Mouse (Mus musculus): Measurements from ENCODE around the gene Tekt3. TPM values are rescaled to one million over a fixed set of nuclear protein-coding genes. Genes with fewer than 3 reads are reported as not detected.

The Tekt3 gene
- polyA plus RNA-seq, 1 experiment from 2014 or later = not detected

- Histone ChIP-seq H3K27ac (ENCODE audit: low read depth, low read length) (no peak overlapping the region), H3K27me3 (ENCODE audit: control insufficient read depth, insufficient read depth, low read length) (no peaks in the 10 kb centered on the region), H3K4me2 (ENCODE audit: low read depth, low read length) (no peak overlapping the region), H3K4me3 (ENCODE audit: low read depth, low read length) (no peak overlapping the region), H3K36me3 (ENCODE audit: control insufficient read depth, insufficient read depth, low read length) (no peaks in the 10 kb centered on the region), H3K9me3 (ENCODE audit: control insufficient read depth, low read length) (no peaks in the 10 kb centered on the region), H3K4me1 (ENCODE audit: control insufficient read depth, insufficient read depth, low read length) (no peaks in the 10 kb centered on the region), H3K9ac (replicated peaks; ENCODE audit: low read depth, low read length) (no peak overlapping the region)
- WGBS = 96% methylated on average over 10 of the region's 10 CpGs
- ATAC-seq (ENCODE audit: low read depth) = no peak
Measured at GRCm38 (mm10) chr11:63051996-63052395, 9.5 kb upstream of the Tekt3 start.

GRCm38 (mm10) chr11:63055596-63055995 is 5.9 kb upstream of the Tekt3 start:
- WGBS = 91% methylated on average over 7 of the region's 7 CpGs
- no peak overlapping the region for H3K4me2 ChIP-seq (ENCODE audit: low read depth, low read length)
- no peaks in the 10 kb centered on the region for H3K36me3 ChIP-seq (ENCODE audit: control insufficient read depth, insufficient read depth, low read length)
- H3K9me3 ChIP-seq (ENCODE audit: control insufficient read depth, low read length) = no peaks in the 10 kb centered on the region
- H3K4me1 ChIP-seq (ENCODE audit: control insufficient read depth, insufficient read depth, low read length) = no peaks in the 10 kb centered on the region
- H3K9ac ChIP-seq (replicated peaks; ENCODE audit: low read depth, low read length) = no peak overlapping the region
- no peak overlapping the region for H3K27ac ChIP-seq (ENCODE audit: low read depth, low read length)
- ATAC-seq (ENCODE audit: low read depth) = no peak
- no peak overlapping the region for H3K4me3 ChIP-seq (ENCODE audit: low read depth, low read length)
- no peaks in the 10 kb centered on the region for H3K27me3 ChIP-seq (ENCODE audit: control insufficient read depth, insufficient read depth, low read length)

GRCm38 (mm10) chr11:63058375-63058952 is 3.0 kb upstream of the Tekt3 start:
- H3K36me3 ChIP-seq (ENCODE audit: control insufficient read depth, insufficient read depth, low read length) = no peaks in the 10 kb centered on the region
- H3K4me1 ChIP-seq (ENCODE audit: control insufficient read depth, insufficient read depth, low read length) = no peaks in the 10 kb centered on the region
- no peak overlapping the region for H3K9ac ChIP-seq (replicated peaks; ENCODE audit: low read depth, low read length)
- whole genome bisulfite sequencing = 71% methylated on average over 5 of the region's 5 CpGs
- H3K27ac ChIP-seq (ENCODE audit: low read depth, low read length) = no peak overlapping the region
- no peak overlapping the region for H3K4me3 ChIP-seq (ENCODE audit: low read depth, low read length)
- no peaks in the 10 kb centered on the region for H3K27me3 ChIP-seq (ENCODE audit: control insufficient read depth, insufficient read depth, low read length)
- no peak overlapping the region for H3K4me2 ChIP-seq (ENCODE audit: low read depth, low read length)
- no peaks in the 10 kb centered on the region for H3K9me3 ChIP-seq (ENCODE audit: control insufficient read depth, low read length)
- no peak for ATAC-seq (ENCODE audit: low read depth)

GRCm38 (mm10) chr11:63059911-63060310 is 1.5 kb upstream of the Tekt3 start:
- H3K4me1 ChIP-seq (ENCODE audit: control insufficient read depth, insufficient read depth, low read length) = no peaks in the 10 kb centered on the region
- WGBS = 83% methylated on average over 1 of the region's 1 CpGs
- H3K4me2 ChIP-seq (ENCODE audit: low read depth, low read length) = no peak overlapping the region
- no peaks in the 10 kb centered on the region for H3K27me3 ChIP-seq (ENCODE audit: control insufficient read depth, insufficient read depth, low read length)
- no peaks in the 10 kb centered on the region for H3K9me3 ChIP-seq (ENCODE audit: control insufficient read depth, low read length)
- no peaks in the 10 kb centered on the region for H3K36me3 ChIP-seq (ENCODE audit: control insufficient read depth, insufficient read depth, low read length)
- no peak overlapping the region for H3K27ac ChIP-seq (ENCODE audit: low read depth, low read length)
- ATAC-seq (ENCODE audit: low read depth) = no peak
- no peak overlapping the region for H3K4me3 ChIP-seq (ENCODE audit: low read depth, low read length)
- no peak overlapping the region for H3K9ac ChIP-seq (replicated peaks; ENCODE audit: low read depth, low read length)

GRCm38 (mm10) chr11:63066526-63066925 is 5.1 kb downstream of the Tekt3 start:
- Histone ChIP-seq H3K27me3 (ENCODE audit: control insufficient read depth, insufficient read depth, low read length) (no peaks in the 10 kb centered on the region), H3K4me1 (ENCODE audit: control insufficient read depth, insufficient read depth, low read length) (no peaks in the 10 kb centered on the region), H3K36me3 (ENCODE audit: control insufficient read depth, insufficient read depth, low read length) (no peaks in the 10 kb centered on the region), H3K4me3 (ENCODE audit: low read depth, low read length) (no peak overlapping the region), H3K27ac (ENCODE audit: low read depth, low read length) (no peak overlapping the region), H3K4me2 (ENCODE audit: low read depth, low read length) (no peak overlapping the region), H3K9ac (replicated peaks; ENCODE audit: low read depth, low read length) (no peak overlapping the region), H3K9me3 (ENCODE audit: control insufficient read depth, low read length) (no peaks in the 10 kb centered on the region)
- WGBS = 89% methylated on average over 1 of the region's 1 CpGs
- ATAC-seq (ENCODE audit: low read depth) = no peak

- Histone ChIP-seq H3K9me3 (ENCODE audit: control insufficient read depth, low read length) (no peaks in the 10 kb centered on the region), H3K4me3 (ENCODE audit: low read depth, low read length) (no peak overlapping the region), H3K9ac (replicated peaks; ENCODE audit: low read depth, low read length) (no peak overlapping the region), H3K27me3 (ENCODE audit: control insufficient read depth, insufficient read depth, low read length) (no peaks in the 10 kb centered on the region), H3K4me2 (ENCODE audit: low read depth, low read length) (no peak overlapping the region), H3K36me3 (ENCODE audit: control insufficient read depth, insufficient read depth, low read length) (no peaks in the 10 kb centered on the region), H3K4me1 (ENCODE audit: control insufficient read depth, insufficient read depth, low read length) (no peaks in the 10 kb centered on the region), H3K27ac (ENCODE audit: low read depth, low read length) (no peak overlapping the region)
- no peak for ATAC-seq (ENCODE audit: low read depth)
- 94% methylated on average over 17 of the region's 17 CpGs for WGBS
Measured at GRCm38 (mm10) chr11:63070081-63070480, 8.6 kb downstream of the Tekt3 start.

- H3K9ac ChIP-seq (replicated peaks; ENCODE audit: low read depth, low read length) = no peak overlapping the region
- H3K9me3 ChIP-seq (ENCODE audit: control insufficient read depth, low read length) = no peaks in the 10 kb centered on the region
- no peaks in the 10 kb centered on the region for H3K27me3 ChIP-seq (ENCODE audit: control insufficient read depth, insufficient read depth, low read length)
- H3K4me3 ChIP-seq (ENCODE audit: low read depth, low read length) = no peak overlapping the region
- H3K36me3 ChIP-seq (ENCODE audit: control insufficient read depth, insufficient read depth, low read length) = no peaks in the 10 kb centered on the region
- 81% methylated on average over 3 of the region's 3 CpGs for WGBS
- no peaks in the 10 kb centered on the region for H3K4me1 ChIP-seq (ENCODE audit: control insufficient read depth, insufficient read depth, low read length)
- H3K27ac ChIP-seq (ENCODE audit: low read depth, low read length) = no peak overlapping the region
- no peak overlapping the region for H3K4me2 ChIP-seq (ENCODE audit: low read depth, low read length)
- ATAC-seq (ENCODE audit: low read depth) = no peak
Measured at GRCm38 (mm10) chr11:63084536-63084935, 23.1 kb downstream of the Tekt3 start.

- WGBS = 97% methylated on average over 6 of the region's 6 CpGs
- H3K9ac ChIP-seq (replicated peaks; ENCODE audit: low read depth, low read length) = no peak overlapping the region
- H3K27ac ChIP-seq (ENCODE audit: low read depth, low read length) = no peak overlapping the region
- ATAC-seq (ENCODE audit: low read depth) = no peak
- H3K4me3 ChIP-seq (ENCODE audit: low read depth, low read length) = no peak overlapping the region
- H3K4me2 ChIP-seq (ENCODE audit: low read depth, low read length) = no peak overlapping the region
- no peaks in the 10 kb centered on the region for H3K4me1 ChIP-seq (ENCODE audit: control insufficient read depth, insufficient read depth, low read length)
- no peaks in the 10 kb centered on the region for H3K36me3 ChIP-seq (ENCODE audit: control insufficient read depth, insufficient read depth, low read length)
- no peaks in the 10 kb centered on the region for H3K9me3 ChIP-seq (ENCODE audit: control insufficient read depth, low read length)
- no peaks in the 10 kb centered on the region for H3K27me3 ChIP-seq (ENCODE audit: control insufficient read depth, insufficient read depth, low read length)
Measured at GRCm38 (mm10) chr11:63088672-63089071, 27.2 kb downstream of the Tekt3 start.

- no peak for ATAC-seq (ENCODE audit: low read depth)
- Histone ChIP-seq H3K27me3 (ENCODE audit: control insufficient read depth, insufficient read depth, low read length) (no peaks in the 10 kb centered on the region), H3K4me2 (ENCODE audit: low read depth, low read length) (no peak overlapping the region), H3K4me1 (ENCODE audit: control insufficient read depth, insufficient read depth, low read length) (no peaks in the 10 kb centered on the region), H3K4me3 (ENCODE audit: low read depth, low read length) (no peak overlapping the region), H3K36me3 (ENCODE audit: control insufficient read depth, insufficient read depth, low read length) (no peaks in the 10 kb centered on the region), H3K9me3 (ENCODE audit: control insufficient read depth, low read length) (no peaks in the 10 kb centered on the region), H3K9ac (replicated peaks; ENCODE audit: low read depth, low read length) (no peak overlapping the region), H3K27ac (ENCODE audit: low read depth, low read length) (no peak overlapping the region)
- 52% methylated on average over 4 of the region's 4 CpGs for WGBS
Measured at GRCm38 (mm10) chr11:63090210-63090609, 28.8 kb downstream of the Tekt3 start.
